Mouse (Mus musculus) small intestine, adult 2 months (tissue): Measurements from ENCODE around the gene Dab1.

Source experiments
- CTCF ChIP-seq: fragments of 200-500 bp; IDR thresholded peaks from 2 replicates; pipeline ENCODE4 v1.5.1; 2012; ENCODE audit warnings: low read depth, mild to moderate bottlenecking, control low read depth, inconsistent platforms, low read length, moderate library complexity, mixed read lengths; ENCODE audit not compliant: insufficient replicate concordance, insufficient read length; ENCODE audit errors: extremely low read depth
- POLR2A ChIP-seq: fragments of 200-500 bp; IDR thresholded peaks from 2 replicates; pipeline ENCODE4 v1.6.1; 2012; ENCODE audit warnings: low read depth, mild to moderate bottlenecking, control low read depth, inconsistent platforms, low read length, moderate library complexity

DNA sequence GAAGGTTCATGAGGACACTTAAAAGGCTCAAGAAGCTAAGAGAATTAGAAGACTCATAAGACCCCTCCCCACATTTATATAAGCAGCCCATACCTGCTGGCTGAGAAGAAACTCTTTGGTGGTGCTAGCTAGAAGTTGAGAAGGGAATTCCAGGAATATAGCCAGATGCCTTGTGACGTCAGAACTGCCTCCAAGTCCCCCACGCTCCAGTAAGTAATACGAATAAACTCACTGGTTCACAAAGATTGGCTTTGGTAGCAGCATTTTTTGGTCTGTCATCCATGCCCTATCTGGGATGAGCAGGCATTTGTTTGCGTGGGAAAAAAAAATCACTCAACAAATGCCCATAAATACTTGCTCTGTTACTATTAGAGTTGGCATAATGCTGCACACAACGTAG, 816.6 kb downstream of the Dab1 start:
- no peak for TF ChIP-seq CTCF
- no peak for TF ChIP-seq POLR2A
